Mouse (Mus musculus): ENCODE measurements around the gene Slc39a11.
A peak's percentile ranks its signal among the peaks of the same experiment; 100 is the strongest.

Gene Slc39a11

GRCm38 (mm10) chr11:113327499-113328062, 322.3 kb downstream of the Slc39a11 start:
- no peak for DNase-seq

- peak; percentile 67 to 83 for DNase-seq
Measured at GRCm38 (mm10) chr11:113326387-113327011, 323.4 kb downstream of the Slc39a11 start.

GRCm38 (mm10) chr11:113321601-113322000, 328.3 kb downstream of the Slc39a11 start:
- DNase-seq, result no peak

- no peak for DNase-seq
Measured at GRCm38 (mm10) chr11:113309265-113309951, 340.5 kb downstream of the Slc39a11 start.

- no peak for DNase-seq
Measured at GRCm38 (mm10) chr11:113308256-113308941, 341.5 kb downstream of the Slc39a11 start.

GRCm38 (mm10) chr11:113303204-113303603, 346.7 kb downstream of the Slc39a11 start:
- DNase-seq, result peak in 1 of 2 experiments; percentile 52

GRCm38 (mm10) chr11:113299492-113299891, 350.4 kb downstream of the Slc39a11 start:
- DNase-seq, result no peak

GRCm38 (mm10) chr11:113297765-113298164, 352.1 kb downstream of the Slc39a11 start:
- DNase-seq, result peak; percentile 67 to 81

GRCm38 (mm10) chr11:113296912-113297625, 352.8 kb downstream of the Slc39a11 start:
- DNase-seq, result no peak

GRCm38 (mm10) chr11:113296162-113296561, 353.7 kb downstream of the Slc39a11 start:
- DNase-seq, result peak; percentile 70 to 81

GRCm38 (mm10) chr11:113294518-113294917, 355.4 kb downstream of the Slc39a11 start:
- no peak for DNase-seq

GRCm38 (mm10) chr11:113292906-113293614, 356.8 kb downstream of the Slc39a11 start:
- DNase-seq, result no peak

- no peak for DNase-seq
Measured at GRCm38 (mm10) chr11:113291781-113292714, 357.8 kb downstream of the Slc39a11 start.

- no peak for DNase-seq
Measured at GRCm38 (mm10) chr11:113290911-113291310, 359.0 kb downstream of the Slc39a11 start.

GRCm38 (mm10) chr11:113284951-113285741, 364.7 kb downstream of the Slc39a11 start:
- no peak for DNase-seq

GRCm38 (mm10) chr11:113283376-113283811, 366.5 kb downstream of the Slc39a11 start:
- peak; percentile 22 to 49 for DNase-seq

- DNase-seq, result no peak
Measured at GRCm38 (mm10) chr11:113278238-113278637, 371.6 kb downstream of the Slc39a11 start.

GRCm38 (mm10) chr11:113277034-113277612, 372.8 kb downstream of the Slc39a11 start:
- DNase-seq, result no peak

GRCm38 (mm10) chr11:113276518-113276917, 373.4 kb downstream of the Slc39a11 start:
- DNase-seq, result no peak

GRCm38 (mm10) chr11:113274037-113274436, 375.8 kb downstream of the Slc39a11 start:
- no peak for DNase-seq

All from lung, postnatal 4 days (tissue).